Mouse (Mus musculus): ENCODE data around the gene Urb2.

DNA sequence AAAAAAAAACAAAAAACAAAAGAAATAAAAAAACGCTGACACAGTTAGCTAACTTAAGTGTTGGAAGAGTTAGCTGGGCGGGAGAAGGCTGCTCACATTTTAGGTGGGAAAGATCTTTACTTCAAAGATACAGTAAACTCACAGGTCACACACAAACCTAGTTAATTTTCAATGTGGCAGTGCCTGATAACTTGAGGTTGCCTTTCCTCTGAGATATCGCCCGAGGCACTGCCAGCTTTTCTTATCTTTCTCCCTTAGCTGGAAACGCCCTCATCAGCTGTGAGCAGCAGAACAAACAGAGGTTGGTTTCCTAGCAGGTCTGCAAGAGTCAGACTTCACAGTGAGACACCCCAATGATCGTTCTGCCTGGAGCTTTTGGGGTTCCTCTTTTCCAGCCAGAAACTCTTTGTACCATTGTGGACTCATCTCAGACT lies 32.7 kb upstream of the Urb2 start:
- TF ChIP-seq EP300 (IDR thresholded peaks at IDR 0.05; ENCODE audit: low read depth) (peak; percentile 100), CTCF (IDR thresholded peaks at IDR 0.05; ENCODE audit: low read depth) (no peak)
